ENCODE assay signal across 25 mouse cellular contexts in genomic region chr4:129880615-129881014, GRCm38 (mm10). TPM values are rescaled to one million over a fixed set of nuclear protein-coding genes. Genes with fewer than 3 reads are reported as not detected.
"Had no signal": no experiment of that assay in that cellular context is flagged by ENCODE, and none has a peak within 500 bp of the region (broad histone marks: within the 10 kb centered on the region; RNA-seq: fewer than 3 reads in every experiment).

No protein-coding gene starts in this region.

- H3K27ac ChIP-seq: liver, embryonic 12.5 days; liver, embryonic 14.5 days; lung, embryonic 15.5 days; midbrain, embryonic 10.5 days; midbrain, embryonic 13.5 days; neural tube, embryonic 13.5 days; neural tube, embryonic 15.5 days; stomach, embryonic 15.5 days; stomach, postnatal 0 days had no signal

- ATAC-seq: liver, embryonic 12.5 days; lung, postnatal 0 days; midbrain, embryonic 13.5 days; midbrain, embryonic 16.5 days had no signal

- DNase-seq: lung, adult 18-20 months; lung, postnatal 14 days; lung, postnatal 36 days; right cerebral cortex, postnatal 14 days; spleen, adult 18-20 months; thymus, adult 2 months; thymus, postnatal 25 days; thymus, postnatal 4 days had no signal

- H3K4me2 ChIP-seq: liver, embryonic 12.5 days; lung, embryonic 15.5 days; midbrain, embryonic 13.5 days; neural tube, embryonic 13.5 days; neural tube, embryonic 15.5 days; stomach, embryonic 15.5 days had no signal

- H3K9ac ChIP-seq: liver, embryonic 14.5 days; lung, embryonic 15.5 days; midbrain, embryonic 13.5 days; neural tube, embryonic 13.5 days; neural tube, embryonic 15.5 days; stomach, embryonic 15.5 days had no signal

- H3K9me3 ChIP-seq: liver, embryonic 12.5 days; lung, embryonic 15.5 days; midbrain, embryonic 10.5 days; midbrain, embryonic 13.5 days; neural tube, embryonic 13.5 days; neural tube, embryonic 15.5 days; stomach, embryonic 15.5 days had no signal

- H3K36me3 ChIP-seq: liver, embryonic 12.5 days; lung, embryonic 15.5 days; midbrain, embryonic 10.5 days; midbrain, embryonic 13.5 days; neural tube, embryonic 13.5 days; neural tube, embryonic 15.5 days; stomach, embryonic 15.5 days had no signal

- H3K4me3 ChIP-seq: liver, embryonic 12.5 days; lung, embryonic 15.5 days; midbrain, embryonic 10.5 days; midbrain, embryonic 13.5 days; myocyte; neural tube, embryonic 13.5 days; neural tube, embryonic 15.5 days; stomach, embryonic 15.5 days had no signal

- H3K27me3 ChIP-seq: liver, embryonic 12.5 days; lung, embryonic 15.5 days; midbrain, embryonic 13.5 days; neural tube, embryonic 13.5 days; neural tube, embryonic 15.5 days; stomach, embryonic 15.5 days had no signal

RNA-seq across cellular contexts. Expression of gene Spocd1, which starts 48.4 kb away (rescaled TPM):
- total RNA-seq: megakaryocyte-erythroid progenitor cell, adult 5-6 weeks had no signal
- polyA plus RNA-seq: liver, embryonic 16.5 days; lung, postnatal 0 days; macrophage; midbrain, embryonic 10.5 days; midbrain, embryonic 13.5 days; midbrain, embryonic 16.5 days; myocyte; neural tube, embryonic 11.5 days; neural tube, embryonic 13.5 days; stomach, postnatal 0 days; urinary bladder, adult 2 months had no signal
